Mouse (Mus musculus) forebrain, embryonic 10.5 days (tissue): Measurements from ENCODE around the gene Trp53inp2. TPM values are rescaled to one million over a fixed set of nuclear protein-coding genes. Genes with fewer than 3 reads are reported as not detected.
A peak's percentile ranks its signal among the peaks of the same experiment; 100 is the strongest.

Experiments used
- DNase-seq: peaks from one replicate; pipeline ENCODE4 v3.0.0-alpha.2; 2017; ENCODE audit warnings: low spot score; ENCODE audit errors: extremely low spot score
- H3K27ac ChIP-seq: fragments of 300-500 bp; sonication (generic); 2 replicates; pipeline ENCODE4 v1.5.1; 2016; ENCODE audit warnings: mild to moderate bottlenecking
- H3K27me3 ChIP-seq: fragments of 300-500 bp; sonication (generic); 2 replicates; pipeline ENCODE4 v1.6.1; 2016; ENCODE audit warnings: mild to moderate bottlenecking; ENCODE audit not compliant: poor library complexity, severe bottlenecking
- H3K36me3 ChIP-seq: fragments of 300-500 bp; sonication (generic); replicated peaks from 2 replicates; pipeline ENCODE4 v1.6.1; 2016; ENCODE audit warnings: mild to moderate bottlenecking, moderate library complexity
- H3K4me1 ChIP-seq: fragments of 300-500 bp; sonication (generic); 2 replicates; pipeline ENCODE4 v1.6.1; 2016
- H3K4me3 ChIP-seq: fragments of 300-500 bp; sonication (generic); 2 replicates; pipeline ENCODE4 v1.5.1; 2016; ENCODE audit warnings: mild to moderate bottlenecking, moderate library complexity
- H3K9me3 ChIP-seq: fragments of 300-500 bp; sonication (generic); 2 replicates; pipeline ENCODE4 v1.6.1; 2016; ENCODE audit warnings: mild to moderate bottlenecking, moderate library complexity
- WGBS: fragments of 180-500 bp; shearing (Covaris S2); methylation state at CpG from one replicate; pipeline ENCODE4 v1.1.7; 2016; 5-methylcytosine and 5-hydroxymethylcytosine counted together
- microRNA counts: library from miRNA; unstranded; fragments of <30 nt; microRNA quantifications from one replicate; lab custom pipeline; 2017
- microRNA-seq: library from miRNA; unstranded; fragments of <30 nt; microRNA quantifications from one replicate; pipeline ENCODE4, GENCODE M21; 2017
- polyA plus RNA-seq: library from polyadenylated mRNA; unstranded; fragments of >200 nt; fragmentation: Nextera tagmentation; extraction: Ambion mirVana; gene quantifications from 2 replicates; pipeline ENCODE4 v1.2.1, GENCODE M21; 2016

Trp53inp2 gene
- polyA plus RNA-seq, 1 experiment from 2014 or later: 33.7 TPM

DNA sequence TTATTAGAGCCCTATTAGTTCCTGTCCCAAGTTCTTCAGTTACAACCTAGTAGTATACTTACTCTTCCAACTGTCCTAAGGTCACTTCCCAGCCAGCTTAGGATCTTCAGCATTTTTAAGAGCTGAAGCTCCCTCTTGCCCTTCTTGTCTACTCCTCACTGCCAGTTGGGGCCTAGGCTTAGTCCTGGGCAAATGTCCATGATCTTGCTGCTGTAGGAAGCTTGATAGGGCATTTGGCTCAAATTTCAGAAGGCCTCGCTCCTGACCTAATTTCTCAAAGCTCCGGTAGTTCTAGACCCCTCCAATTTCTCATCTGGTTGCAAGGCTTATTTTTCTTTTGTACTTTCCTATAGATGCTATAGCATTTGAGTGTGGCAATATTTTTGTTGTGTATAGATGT is 7.7 kb downstream of the Trp53inp2 start:
- Histone ChIP-seq H3K27ac (no peak overlapping the region), H3K9me3 (no peaks in the 10 kb centered on the region), H3K4me3 (no peak overlapping the region), H3K27me3 (peaks cover 22% of the 10 kb centered on the region), H3K4me1 (peaks cover 27% of the 10 kb centered on the region), H3K36me3 (peaks cover 77% of the 10 kb centered on the region)
- 94% methylated on average over 2 of the region's 2 CpGs for whole genome bisulfite sequencing
- DNase-seq: no peak

DNA sequence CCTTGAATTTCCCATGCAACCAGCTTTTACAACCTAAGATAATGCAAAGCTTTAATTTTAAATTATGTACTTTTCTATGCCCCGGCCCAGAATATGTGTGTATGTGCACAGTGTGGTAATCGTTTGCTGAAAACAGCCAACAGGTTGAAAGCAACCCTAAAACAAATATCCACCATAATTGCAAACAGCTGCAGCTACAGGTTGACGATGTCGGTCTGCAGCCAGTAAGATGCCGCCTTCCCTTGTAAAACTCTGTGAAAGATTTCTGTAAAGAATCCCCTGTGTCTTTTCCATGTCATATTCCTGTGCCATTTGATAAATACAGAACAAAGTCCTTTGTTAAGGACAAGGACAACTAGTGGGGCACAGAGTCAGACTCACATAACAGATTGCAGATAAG is 13.7 kb downstream of the Trp53inp2 start:
- 78% methylated on average over 5 of the region's 5 CpGs for WGBS
- Histone ChIP-seq H3K27me3 (no peaks in the 10 kb centered on the region), H3K9me3 (no peaks in the 10 kb centered on the region), H3K4me3 (no peak overlapping the region), H3K36me3 (peaks cover 86% of the 10 kb centered on the region), H3K4me1 (no peaks in the 10 kb centered on the region), H3K27ac (no peak overlapping the region)
- no peak for DNase-seq

- Histone ChIP-seq H3K4me3 (no peak overlapping the region), H3K27ac (no peak overlapping the region), H3K4me1 (no peaks in the 10 kb centered on the region), H3K36me3 (peaks cover 87% of the 10 kb centered on the region), H3K9me3 (no peaks in the 10 kb centered on the region), H3K27me3 (no peaks in the 10 kb centered on the region)
- no peak for DNase-seq
These were observed 19.4 kb downstream of the Trp53inp2 start for GRCm38 (mm10) chr2:155400276-155400675.

DNA sequence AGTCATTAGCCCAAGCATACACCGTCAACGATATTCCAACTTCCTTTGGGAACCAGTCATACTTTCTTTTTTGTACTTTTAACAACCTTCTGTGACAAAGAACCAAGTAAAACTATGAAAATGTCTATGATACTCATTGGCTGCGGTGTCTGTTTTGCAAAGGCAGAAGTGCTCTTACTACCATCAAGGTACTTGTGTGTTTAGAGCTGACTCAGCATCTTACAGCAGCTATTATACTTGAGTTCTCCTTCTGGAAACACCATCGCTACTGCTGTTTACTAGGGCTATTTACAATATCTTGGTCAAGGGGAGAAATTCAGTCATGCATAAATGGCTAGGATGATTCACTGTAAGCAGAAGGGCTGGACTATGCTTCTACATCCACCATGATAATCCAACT is 21.1 kb downstream of the Trp53inp2 start:
- no peaks in the 10 kb centered on the region for H3K27me3 ChIP-seq
- no peak for DNase-seq

DNA sequence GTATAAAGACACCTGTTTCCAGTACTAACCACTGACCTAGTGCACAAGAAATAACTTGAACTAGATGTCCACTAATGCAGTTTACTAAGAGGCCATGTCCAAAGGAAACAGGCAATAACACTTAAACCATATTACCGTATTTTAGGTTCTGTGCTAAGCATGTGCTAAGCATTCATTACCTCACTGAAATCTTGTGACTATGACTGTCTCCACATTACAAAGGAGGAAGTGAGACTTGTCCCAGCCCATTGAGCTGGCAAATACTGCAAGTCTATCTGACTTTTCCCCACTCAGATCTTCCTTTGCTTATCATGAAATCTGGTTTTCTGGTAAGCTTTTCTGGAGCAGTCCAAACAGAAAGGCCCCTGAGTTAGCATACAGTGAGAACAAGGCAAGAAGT is 23.8 kb downstream of the Trp53inp2 start:
- Histone ChIP-seq H3K27ac (no peak overlapping the region), H3K9me3 (no peaks in the 10 kb centered on the region), H3K4me1 (no peaks in the 10 kb centered on the region), H3K36me3 (peaks cover 87% of the 10 kb centered on the region), H3K4me3 (no peak overlapping the region), H3K27me3 (no peaks in the 10 kb centered on the region)
- DNase-seq: no peak
- 90% methylated on average over 1 of the region's 1 CpGs for WGBS

More for the DNA sequence above, 21.1 kb downstream of the Trp53inp2 start:
- H3K4me1 ChIP-seq: no peaks in the 10 kb centered on the region
- no peak overlapping the region for H3K27ac ChIP-seq
- WGBS: 98% methylated on average over 4 of the region's 4 CpGs
- H3K4me3 ChIP-seq: no peak overlapping the region
- peaks cover 87% of the 10 kb centered on the region for H3K36me3 ChIP-seq
- H3K9me3 ChIP-seq: no peaks in the 10 kb centered on the region

- no peak overlapping the region for H3K27ac ChIP-seq
- H3K27me3 ChIP-seq: no peaks in the 10 kb centered on the region
- H3K4me1 ChIP-seq: no peaks in the 10 kb centered on the region
- no peaks in the 10 kb centered on the region for H3K9me3 ChIP-seq
- no peak overlapping the region for H3K4me3 ChIP-seq
- WGBS: 91% methylated on average over 2 of the region's 2 CpGs
- H3K36me3 ChIP-seq: peaks cover 78% of the 10 kb centered on the region
- no peak for DNase-seq
These were observed 40.1 kb downstream of the Trp53inp2 start for GRCm38 (mm10) chr2:155420911-155421310.

DNA sequence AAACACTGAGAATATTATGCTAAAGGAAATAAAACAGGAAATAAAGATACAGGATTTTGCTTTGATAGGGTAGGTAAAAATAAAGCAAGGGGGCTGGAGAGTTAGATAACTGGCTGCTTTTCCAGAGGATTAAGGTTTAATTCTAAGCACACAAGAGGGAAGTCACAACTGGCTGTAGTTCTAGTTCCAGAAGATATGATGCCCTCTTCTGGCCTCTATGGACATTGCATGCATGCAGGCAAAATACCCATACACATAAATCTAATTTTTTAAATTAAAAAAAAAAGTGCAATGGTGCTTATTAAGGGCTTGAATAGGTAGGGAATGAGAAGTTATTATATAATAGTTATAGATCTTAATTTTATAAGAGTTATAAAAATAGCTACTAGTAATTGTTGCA is 55.6 kb downstream of the Trp53inp2 start:
- H3K27ac ChIP-seq: no peak overlapping the region
- DNase-seq: no peak
- H3K36me3 ChIP-seq: peaks cover 67% of the 10 kb centered on the region
- no peaks in the 10 kb centered on the region for H3K9me3 ChIP-seq
- no peak overlapping the region for H3K4me3 ChIP-seq
- no peaks in the 10 kb centered on the region for H3K27me3 ChIP-seq
- no peaks in the 10 kb centered on the region for H3K4me1 ChIP-seq

MicroRNAs within 50 kb of the gene (microRNA counts, 519-probe panel; counts per million panel counts)
- 341 counts per million, percentile 65 among the panel's probes with 10 or more counts for microRNA mmu-miR-695 (lab: Ali Mortazavi, UCI)

Small RNA genes within 50 kb of the gene (microRNA-seq; reads per million reads assigned to microRNA genes)
- gene Mir695: not detected

Other genes starting within 250 kb of the Trp53inp2 start
- gene Itch, start 247.6 kb upstream of the Trp53inp2 start, polyA plus RNA-seq: 54.7 and 58.7 TPM in 2 replicates
- gene Dynlrb1, start 144.5 kb upstream of the Trp53inp2 start, polyA plus RNA-seq: 383 and 398 TPM in 2 replicates
- gene Map1lc3a, start 104.8 kb upstream of the Trp53inp2 start, polyA plus RNA-seq: 87.1 TPM in 2 replicates
- gene Pigu, start 23.6 kb upstream of the Trp53inp2 start, polyA plus RNA-seq: 52.6 and 56.5 TPM in 2 replicates
- gene Ncoa6, start 92.8 kb downstream of the Trp53inp2 start, polyA plus RNA-seq: 22.9 and 23.7 TPM in 2 replicates
- 13.1 and 14.3 TPM in 2 replicates for gene Acss2, start 136.9 kb downstream of the Trp53inp2 start, polyA plus RNA-seq
- 9.8 and 10.9 TPM in 2 replicates for gene Ggt7, start 137.2 kb downstream of the Trp53inp2 start, polyA plus RNA-seq
- gene Gss, start 211.8 kb downstream of the Trp53inp2 start, polyA plus RNA-seq: 22.6 and 24.2 TPM in 2 replicates
- gene Myh7b, start 230.2 kb downstream of the Trp53inp2 start, polyA plus RNA-seq: 0.67 and 0.73 TPM in 2 replicates